Mouse (Mus musculus) limb, embryonic 14.5 days (tissue): Measurements from ENCODE around the gene Saysd1. TPM values are rescaled to one million over a fixed set of nuclear protein-coding genes. Genes with fewer than 3 reads are reported as not detected.

ENCODE experiments used
- ATAC-seq: fragments of 200-750 bp; cut with Nextera tagmentation; 2 replicates; pipeline ENCODE4 v1.8.0; 2017; ENCODE audit warnings: low read depth, moderate number of reproducible peaks, moderate TSS enrichment; ENCODE audit not compliant: low FRiP score
- DNase-seq: peaks from one replicate; pipeline ENCODE4 v3.0.0-alpha.2; 2015; ENCODE audit warnings: low spot score
- H3K27ac ChIP-seq: fragments of 300-500 bp; sonication (generic); replicated peaks from 2 replicates; pipeline ENCODE4 v1.5.1; 2014; ENCODE audit warnings: low read depth, mild to moderate bottlenecking, low read length, moderate library complexity, mixed read lengths
- H3K27me3 ChIP-seq: fragments of 300-500 bp; sonication (generic); 2 replicates; pipeline ENCODE4 v1.6.1; 2014; ENCODE audit warnings: low read length, mixed read lengths; ENCODE audit not compliant: control insufficient read depth, insufficient read depth
- H3K36me3 ChIP-seq: fragments of 300-500 bp; sonication (generic); 2 replicates; pipeline ENCODE4 v1.6.1; 2014; ENCODE audit warnings: mild to moderate bottlenecking, low read length, moderate library complexity, mixed read lengths; ENCODE audit not compliant: control insufficient read depth, insufficient read depth
- H3K4me1 ChIP-seq: fragments of 300-500 bp; sonication (generic); 2 replicates; pipeline ENCODE4 v1.6.1; 2014; ENCODE audit warnings: antibody characterized with exemption, low read length, mixed read lengths; ENCODE audit not compliant: control insufficient read depth, insufficient read depth
- H3K4me2 ChIP-seq: fragments of 300-500 bp; sonication (generic); replicated peaks from 2 replicates; pipeline ENCODE4 v1.6.1; 2014; ENCODE audit warnings: low read depth, mild to moderate bottlenecking, low read length, moderate library complexity; ENCODE audit not compliant: severe bottlenecking
- H3K4me3 ChIP-seq: fragments of 300-500 bp; sonication (generic); replicated peaks from 2 replicates; pipeline ENCODE4 v1.5.1; 2014; ENCODE audit warnings: low read length
- H3K9ac ChIP-seq: fragments of 300-500 bp; sonication (generic); 2 replicates; pipeline ENCODE4 v1.6.1; 2014; ENCODE audit warnings: mild to moderate bottlenecking, low read depth, low read length, moderate library complexity; ENCODE audit not compliant: severe bottlenecking
- H3K9me3 ChIP-seq: fragments of 300-500 bp; sonication (generic); 2 replicates; pipeline ENCODE4 v1.6.1; 2016; ENCODE audit warnings: low read length; ENCODE audit not compliant: control insufficient read depth
- POLR2A ChIP-seq: fragments of 200-500 bp; IDR thresholded peaks from 2 replicates; pipeline ENCODE4 v1.8.0; 2012; ENCODE audit warnings: inconsistent platforms, mild to moderate bottlenecking, moderate library complexity, borderline replicate concordance; ENCODE audit not compliant: insufficient read depth, insufficient read length; ENCODE audit errors: extremely low read depth
- WGBS: fragments of 180-500 bp; shearing (Covaris S2); extraction: QIAGEN DNeasy Blood & Tissue Kit; methylation state at CpG from one replicate; pipeline ENCODE4 v1.1.7; 2014; 5-methylcytosine and 5-hydroxymethylcytosine counted together
- polyA plus RNA-seq, 2 experiments: library from polyadenylated mRNA; depleted of rRNA in 1 of 2; stranded (reverse) in 1 of 2; unstranded in 1 of 2; fragments of >200 nt; fragmentation: Nextera tagmentation in 1 of 2; extraction: Ambion mirVana in 1 of 2; gene quantifications; 2 replicates each; pipeline versions ENCODE4 v1.2.1 to v1.2.3; 2012 to 2014

Gene Saysd1
- polyA plus RNA-seq, 2 experiments = 8.9 to 15.6 TPM

- 87% methylated on average over 7 of the region's 7 CpGs for WGBS
- no peak overlapping the region for H3K4me3 ChIP-seq
- H3K36me3 ChIP-seq = no peaks in the 10 kb centered on the region
- ATAC-seq (no peak), DNase-seq (no peak)
- H3K27me3 ChIP-seq = no peaks in the 10 kb centered on the region
- no peaks in the 10 kb centered on the region for H3K9me3 ChIP-seq
- TF ChIP-seq POLR2A = no peak
- no peak overlapping the region for H3K4me2 ChIP-seq
- no peak overlapping the region for H3K27ac ChIP-seq
- no peaks in the 10 kb centered on the region for H3K4me1 ChIP-seq
- no peak overlapping the region for H3K9ac ChIP-seq
These were observed 9.5 kb upstream of the Saysd1 start for GRCm38 (mm10) chr14:20147854-20148253.

- Histone ChIP-seq H3K36me3 (0 out of 2 replicates have a peak, but pooled peaks cover 8% of the 10 kb centered on the region), H3K4me3 (no peak overlapping the region), H3K27ac (peak overlapping the region; percentile 52), H3K4me1 (no peaks in the 10 kb centered on the region), H3K9me3 (no peaks in the 10 kb centered on the region), H3K27me3 (no peaks in the 10 kb centered on the region), H3K4me2 (no peak overlapping the region), H3K9ac (no peak overlapping the region)
- ATAC-seq = peak; percentile 44; the same call in 1 of the 2 replicates
- DNase-seq = no peak
- 40% methylated on average over 4 of the region's 4 CpGs for WGBS
- no peak for TF ChIP-seq POLR2A
These were observed 5.8 kb upstream of the Saysd1 start for GRCm38 (mm10) chr14:20144093-20144492.

- ATAC-seq = no peak
- Histone ChIP-seq H3K4me2 (no peak overlapping the region), H3K4me3 (no peak overlapping the region), H3K27ac (no peak overlapping the region), H3K27me3 (no peaks in the 10 kb centered on the region), H3K9me3 (no peaks in the 10 kb centered on the region), H3K9ac (no peak overlapping the region), H3K4me1 (no peaks in the 10 kb centered on the region), H3K36me3 (no peaks in the 10 kb centered on the region)
- DNase-seq = no peak
- 68% methylated on average over 10 of the region's 10 CpGs for WGBS
- TF ChIP-seq POLR2A = no peak
These were observed 3.2 kb downstream of the Saysd1 start for GRCm38 (mm10) chr14:20134965-20135671.

GRCm38 (mm10) chr14:20128162-20128561, 10.2 kb downstream of the Saysd1 start:
- DNase-seq (no peak), ATAC-seq (no peak)
- Histone ChIP-seq H3K36me3 (no peaks in the 10 kb centered on the region), H3K27ac (no peak overlapping the region), H3K9me3 (no peaks in the 10 kb centered on the region), H3K4me2 (no peak overlapping the region), H3K27me3 (no peaks in the 10 kb centered on the region), H3K4me3 (no peak overlapping the region), H3K4me1 (no peaks in the 10 kb centered on the region), H3K9ac (no peak overlapping the region)
- 72% methylated on average over 6 of the region's 6 CpGs for WGBS
- TF ChIP-seq POLR2A = no peak

- no peak overlapping the region for H3K27ac ChIP-seq
- no peaks in the 10 kb centered on the region for H3K9me3 ChIP-seq
- H3K4me2 ChIP-seq = no peak overlapping the region
- H3K4me1 ChIP-seq = no peaks in the 10 kb centered on the region
- ATAC-seq (no peak), DNase-seq (no peak)
- no peaks in the 10 kb centered on the region for H3K36me3 ChIP-seq
- H3K4me3 ChIP-seq = no peak overlapping the region
- WGBS = 80% methylated on average over 15 of the region's 15 CpGs
- no peak for TF ChIP-seq POLR2A
- H3K9ac ChIP-seq = no peak overlapping the region
- H3K27me3 ChIP-seq = no peaks in the 10 kb centered on the region
These were observed 10.8 kb downstream of the Saysd1 start for GRCm38 (mm10) chr14:20127406-20128087.
